Mouse (Mus musculus) frontal cortex, adult (tissue): ENCODE results near the gene Plekhm3.
A peak's percentile ranks its signal among the peaks of the same experiment; 100 is the strongest.
"Not testable (repeated sequence)": the region's sequence is repeated elsewhere in the genome, so short reads cannot be mapped to it uniquely, and the experiment has no call there.

ENCODE experiments used
- ATAC-seq: cut with Nextera tagmentation; 2 replicates; pipeline ENCODE4 v1.9.2; 2017; ENCODE audit warnings: mild to moderate bottlenecking, moderate library complexity, mixed read lengths; ENCODE audit not compliant: low TSS enrichment

Gene Plekhm3

GRCm38 (mm10) chr1:64956479-64956961 lies at the start of gene Plekhm3:
Plekhm3 (minus strand) TSS chr1:64956824.
- ATAC-seq: peak; percentile 97

- ATAC-seq: no peak
These were observed 49.0 kb upstream of the Plekhm3 start for GRCm38 (mm10) chr1:65005575-65005974.

GRCm38 (mm10) chr1:65004526-65004925 lies 47.9 kb upstream of the Plekhm3 start:
- ATAC-seq: no peak

GRCm38 (mm10) chr1:64993206-64993605 lies 36.6 kb upstream of the Plekhm3 start:
- ATAC-seq: no peak

GRCm38 (mm10) chr1:64988176-64988575 lies 31.6 kb upstream of the Plekhm3 start:
- ATAC-seq: no peak

GRCm38 (mm10) chr1:64986120-64986519 lies 29.5 kb upstream of the Plekhm3 start:
- peak; percentile 94 for ATAC-seq

- no peak for ATAC-seq
These were observed 26.6 kb upstream of the Plekhm3 start for GRCm38 (mm10) chr1:64983247-64983646.

- ATAC-seq: peak; percentile 92
These were observed 21.7 kb upstream of the Plekhm3 start for GRCm38 (mm10) chr1:64978321-64978799.

- ATAC-seq: no peak
These were observed 18.7 kb upstream of the Plekhm3 start for GRCm38 (mm10) chr1:64975346-64975745.

- no peak for ATAC-seq
These were observed 14.1 kb upstream of the Plekhm3 start for GRCm38 (mm10) chr1:64970685-64971084.

GRCm38 (mm10) chr1:64957021-64957489 lies 431 bp upstream of the Plekhm3 start:
- peak; percentile 47 for ATAC-seq

GRCm38 (mm10) chr1:64954786-64955185 lies 1.8 kb downstream of the Plekhm3 start:
- not testable (repeated sequence) for ATAC-seq

- no peak for ATAC-seq
These were observed 6.4 kb downstream of the Plekhm3 start for GRCm38 (mm10) chr1:64950271-64950670.

- ATAC-seq: no peak
These were observed 7.2 kb downstream of the Plekhm3 start for GRCm38 (mm10) chr1:64949377-64949776.

GRCm38 (mm10) chr1:64946106-64946505 lies 10.5 kb downstream of the Plekhm3 start:
- ATAC-seq: no peak

GRCm38 (mm10) chr1:64945214-64945785 lies 11.3 kb downstream of the Plekhm3 start:
- no peak for ATAC-seq

- ATAC-seq: no peak
These were observed 11.9 kb downstream of the Plekhm3 start for GRCm38 (mm10) chr1:64944746-64945145.

GRCm38 (mm10) chr1:64942006-64942755 lies 14.4 kb downstream of the Plekhm3 start:
- no peak for ATAC-seq

GRCm38 (mm10) chr1:64938907-64939306 lies 17.7 kb downstream of the Plekhm3 start:
- no peak for ATAC-seq

- no peak for ATAC-seq
These were observed 18.9 kb downstream of the Plekhm3 start for GRCm38 (mm10) chr1:64937692-64938091.

- no peak for ATAC-seq
These were observed 23.7 kb downstream of the Plekhm3 start for GRCm38 (mm10) chr1:64932921-64933320.

GRCm38 (mm10) chr1:64930124-64930523 lies 26.5 kb downstream of the Plekhm3 start:
- 0 out of 2 replicates have a peak, but pooled peaks have one; percentile 18 for ATAC-seq

GRCm38 (mm10) chr1:64929673-64930072 lies 27.0 kb downstream of the Plekhm3 start:
- peak; percentile 70 for ATAC-seq
